Mouse (Mus musculus): ENCODE measurements around the gene Fcgr1.

- no peak for TF ChIP-seq EP300 (IDR thresholded peaks at IDR 0.05; ENCODE audit: insufficient read depth, low read depth, low read length)
- no peak for TF ChIP-seq CTCF (IDR thresholded peaks at IDR 0.05)
These were observed 33.9 kb upstream of the Fcgr1 start for GRCm38 (mm10) chr3:96327647-96328046.

Measured in heart, adult 2 months (tissue).